Mouse (Mus musculus) adrenal gland, adult 18-20 months (tissue): ENCODE measurements at regions not wholly inside any gene's neighbourhood (a gene's known extent, or its start where the extent isn't known, plus 50 kb on each side); places are given as distances from the start of the nearest gene placed in this dataset.
"Not testable (repeated sequence)": the region's sequence is repeated elsewhere in the genome, so short reads cannot be mapped to it uniquely, and the experiment has no call there.

Source experiments
- DNase-seq, 2 experiments: peaks; one replicate each; pipeline ENCODE4 v3.0.0; 2021 to 2022; ENCODE audit warnings: low spot score in 2 of 2

- DNase-seq = no peak
These were observed 171.9 kb downstream of the Epm2a start for GRCm38 (mm10) chr10:11515144-11515543.

GRCm38 (mm10) chr10:11517122-11517521, 173.9 kb downstream of the Epm2a start:
- DNase-seq = no peak

GRCm38 (mm10) chr10:11531343-11531742, 188.1 kb downstream of the Epm2a start:
- no peak for DNase-seq

GRCm38 (mm10) chr10:11555376-11555775, 212.2 kb downstream of the Epm2a start:
- not testable (repeated sequence) for DNase-seq

GRCm38 (mm10) chr10:11570523-11571055, 227.4 kb downstream of the Epm2a start:
- no peak for DNase-seq

GRCm38 (mm10) chr10:11608451-11608850, 265.2 kb downstream of the Epm2a start:
- DNase-seq = no peak

GRCm38 (mm10) chr10:11609092-11609491, 265.9 kb downstream of the Epm2a start:
- not testable (repeated sequence) for DNase-seq

- no peak for DNase-seq
These were observed 304.9 kb downstream of the Epm2a start for GRCm38 (mm10) chr10:11648151-11648550.

GRCm38 (mm10) chr10:11660056-11660770, 317.0 kb downstream of the Epm2a start:
- DNase-seq = no peak

- no peak for DNase-seq
These were observed 318.6 kb downstream of the Epm2a start for GRCm38 (mm10) chr10:11661660-11662250.

GRCm38 (mm10) chr10:11709742-11710141, 366.5 kb downstream of the Epm2a start:
- DNase-seq = no peak

- DNase-seq = no peak
These were observed 381.6 kb downstream of the Epm2a start for GRCm38 (mm10) chr10:11724775-11725174.

GRCm38 (mm10) chr10:11729536-11729935, 386.3 kb downstream of the Epm2a start:
- no peak for DNase-seq

- no peak for DNase-seq
These were observed 396.6 kb downstream of the Epm2a start for GRCm38 (mm10) chr10:11739574-11740368.

- DNase-seq = no peak
These were observed 402.4 kb downstream of the Epm2a start for GRCm38 (mm10) chr10:11745587-11745986.

GRCm38 (mm10) chr10:11746959-11747358, 403.8 kb downstream of the Epm2a start:
- no peak for DNase-seq

- DNase-seq = no peak
These were observed 412.0 kb downstream of the Epm2a start for GRCm38 (mm10) chr10:11755105-11755730.

GRCm38 (mm10) chr10:11777894-11778293, 434.7 kb downstream of the Epm2a start:
- no peak for DNase-seq

- DNase-seq = no peak
These were observed 437.1 kb downstream of the Epm2a start for GRCm38 (mm10) chr10:11780302-11780701.

GRCm38 (mm10) chr10:11787240-11787639, 444.0 kb downstream of the Epm2a start:
- DNase-seq = no peak

- no peak for DNase-seq
These were observed 456.3 kb downstream of the Epm2a start for GRCm38 (mm10) chr10:11799510-11799909.
